Mouse (Mus musculus): ENCODE measurements at regions not wholly inside any gene's neighbourhood (a gene's known extent, or its start where the extent isn't known, plus 50 kb on each side); places are given as distances from the start of the nearest gene placed in this dataset.

DNA sequence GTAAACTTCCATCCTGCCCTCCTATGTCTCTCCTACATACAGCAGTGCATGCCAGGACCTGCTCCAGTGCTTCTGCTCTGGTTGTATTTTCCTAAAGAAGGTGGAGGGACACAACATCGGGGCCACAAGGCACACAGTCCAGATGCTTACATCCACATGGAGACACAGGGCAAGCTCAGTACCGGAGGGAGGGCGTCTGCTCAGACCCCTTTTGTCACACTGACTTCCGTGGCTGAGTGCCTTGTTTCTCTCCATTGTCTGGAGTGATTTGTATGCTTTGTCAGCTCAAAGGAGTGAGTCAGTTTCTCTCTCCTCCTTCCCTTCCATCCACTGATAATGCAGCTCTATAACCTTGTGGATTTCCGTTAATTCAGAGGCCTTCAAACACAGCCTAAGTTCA is 97.4 kb upstream of the Zfand5 start:
- H3K27me3 ChIP-seq (ENCODE audit: control insufficient read depth, insufficient read depth, low read length), result no peaks in the 10 kb centered on the region
- no peak overlapping the region for H3K4me3 ChIP-seq (ENCODE audit: low read depth, low read length)
- 50% methylated on average over 5 of the region's 5 CpGs for WGBS
- H3K4me2 ChIP-seq (replicated peaks; ENCODE audit: low read depth, low read length), result no peak overlapping the region
- H3K36me3 ChIP-seq (ENCODE audit: control insufficient read depth, insufficient read depth, low read length), result no peaks in the 10 kb centered on the region
- H3K9me3 ChIP-seq (ENCODE audit: control insufficient read depth, low read depth, low read length), result no peaks in the 10 kb centered on the region
- 0 out of 2 replicates have a peak, but pooled peaks cover 6% of the 10 kb centered on the region for H3K4me1 ChIP-seq (ENCODE audit: control insufficient read depth, insufficient read depth, low read length)
- H3K9ac ChIP-seq (replicated peaks; ENCODE audit: low read depth, low read length), result no peak overlapping the region
- H3K27ac ChIP-seq (ENCODE audit: low read length), result no peak overlapping the region
- no peak for ATAC-seq (ENCODE audit: insufficient number of reproducible peaks, insufficient read depth, low FRiP score, low read depth)

DNA sequence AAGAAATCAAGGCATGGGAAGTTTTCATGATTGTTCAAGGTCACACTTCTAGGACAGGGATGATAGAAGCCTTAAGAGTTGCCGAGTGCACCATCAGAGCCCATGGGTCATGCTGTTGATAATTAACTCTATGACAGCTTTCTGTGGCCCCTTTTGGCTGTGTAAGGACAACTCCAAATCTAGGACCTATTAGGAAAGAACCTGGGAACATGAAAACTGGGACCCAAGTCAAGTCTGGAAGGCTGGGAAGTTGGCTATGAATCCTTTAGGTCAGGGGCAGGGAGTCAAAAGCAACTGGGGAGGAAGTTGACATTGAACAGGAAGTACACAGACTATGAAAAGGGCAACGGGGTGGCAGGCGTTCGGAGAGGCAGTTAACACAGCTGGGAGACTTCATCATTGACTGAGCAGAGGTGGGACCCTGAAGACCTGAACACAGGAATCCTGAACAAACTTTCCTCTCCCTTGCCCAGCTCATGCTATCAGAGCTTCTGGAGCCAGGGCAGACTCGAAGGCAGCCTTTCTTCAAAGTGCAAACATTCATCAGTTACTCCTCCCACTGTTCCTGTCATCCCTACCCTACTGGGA is 98.1 kb upstream of the Zfand5 start:
- ATAC-seq (ENCODE audit: insufficient number of reproducible peaks, insufficient read depth, low FRiP score, low read depth), result no peak; the same call in 1 of the 2 replicates
- Histone ChIP-seq H3K36me3 (ENCODE audit: control insufficient read depth, insufficient read depth, low read length) (no peaks in the 10 kb centered on the region), H3K4me1 (ENCODE audit: control insufficient read depth, insufficient read depth, low read length) (0 out of 2 replicates have a peak, but pooled peaks cover 6% of the 10 kb centered on the region), H3K9ac (replicated peaks; ENCODE audit: low read depth, low read length) (no peak overlapping the region), H3K9me3 (ENCODE audit: control insufficient read depth, low read depth, low read length) (no peaks in the 10 kb centered on the region), H3K4me2 (replicated peaks; ENCODE audit: low read depth, low read length) (no peak overlapping the region), H3K4me3 (ENCODE audit: low read depth, low read length) (no peak overlapping the region), H3K27me3 (ENCODE audit: control insufficient read depth, insufficient read depth, low read length) (no peaks in the 10 kb centered on the region), H3K27ac (ENCODE audit: low read length) (no peak overlapping the region)
- whole genome bisulfite sequencing, result 24% methylated on average over 5 of the region's 5 CpGs

DNA sequence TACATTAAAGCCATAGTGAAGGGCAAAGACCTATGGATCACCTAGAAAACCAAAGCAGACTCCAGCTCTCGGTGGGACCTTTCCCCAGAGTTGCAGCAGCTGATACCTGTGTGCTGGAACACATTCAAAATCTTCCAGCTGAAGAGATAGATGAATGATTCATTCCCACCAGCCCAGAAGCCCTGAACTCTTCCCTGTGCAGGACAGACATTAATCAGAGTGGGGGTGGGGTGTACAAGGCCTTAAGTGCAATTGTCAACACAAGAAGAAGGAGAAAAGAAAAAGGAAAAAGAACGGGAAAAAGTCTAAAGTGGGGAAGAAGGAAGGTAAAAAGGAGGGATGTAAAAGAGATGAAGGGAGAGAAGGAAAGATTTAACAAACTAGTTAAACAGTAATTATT is 100.9 kb upstream of the Zfand5 start:
- Histone ChIP-seq H3K4me1 (ENCODE audit: control insufficient read depth, insufficient read depth, low read length) (0 out of 2 replicates have a peak, but pooled peaks cover 6% of the 10 kb centered on the region), H3K4me3 (ENCODE audit: low read depth, low read length) (no peak overlapping the region), H3K4me2 (replicated peaks; ENCODE audit: low read depth, low read length) (no peak overlapping the region), H3K9me3 (ENCODE audit: control insufficient read depth, low read depth, low read length) (no peaks in the 10 kb centered on the region), H3K9ac (replicated peaks; ENCODE audit: low read depth, low read length) (no peak overlapping the region), H3K27ac (ENCODE audit: low read length) (no peak overlapping the region), H3K27me3 (ENCODE audit: control insufficient read depth, insufficient read depth, low read length) (no peaks in the 10 kb centered on the region), H3K36me3 (ENCODE audit: control insufficient read depth, insufficient read depth, low read length) (no peaks in the 10 kb centered on the region)
- 22% methylated on average over 2 of the region's 2 CpGs for WGBS
- ATAC-seq (ENCODE audit: insufficient number of reproducible peaks, insufficient read depth, low FRiP score, low read depth), result no peak

DNA sequence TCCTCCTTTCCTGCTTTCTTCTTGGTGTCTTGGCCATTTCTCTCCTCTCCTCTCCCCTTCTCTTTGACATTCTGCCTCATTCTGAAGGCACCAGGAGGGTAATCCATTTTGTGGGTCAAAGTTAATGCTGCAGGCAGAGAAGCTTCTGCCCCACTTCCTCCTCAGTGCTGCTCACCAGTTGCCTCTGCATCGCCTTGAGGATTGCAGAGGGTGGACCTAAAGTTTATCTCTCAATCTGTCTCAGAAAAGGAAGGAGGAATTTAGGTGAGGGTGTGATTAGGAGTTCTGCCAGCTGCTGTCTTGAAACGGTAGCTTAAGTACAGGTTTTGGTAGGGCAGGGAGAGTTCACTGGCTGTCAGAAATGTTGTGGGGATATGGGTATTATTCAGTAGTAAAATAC is 101.3 kb upstream of the Zfand5 start:
- ATAC-seq (ENCODE audit: insufficient number of reproducible peaks, insufficient read depth, low FRiP score, low read depth), result no peak
- Histone ChIP-seq H3K9me3 (ENCODE audit: control insufficient read depth, low read depth, low read length) (no peaks in the 10 kb centered on the region), H3K36me3 (ENCODE audit: control insufficient read depth, insufficient read depth, low read length) (no peaks in the 10 kb centered on the region), H3K27me3 (ENCODE audit: control insufficient read depth, insufficient read depth, low read length) (no peaks in the 10 kb centered on the region), H3K27ac (ENCODE audit: low read length) (no peak overlapping the region), H3K9ac (replicated peaks; ENCODE audit: low read depth, low read length) (no peak overlapping the region), H3K4me3 (ENCODE audit: low read depth, low read length) (no peak overlapping the region), H3K4me1 (ENCODE audit: control insufficient read depth, insufficient read depth, low read length) (0 out of 2 replicates have a peak, but pooled peaks cover 7% of the 10 kb centered on the region), H3K4me2 (replicated peaks; ENCODE audit: low read depth, low read length) (no peak overlapping the region)
- 10% methylated on average over 2 of the region's 2 CpGs for WGBS

DNA sequence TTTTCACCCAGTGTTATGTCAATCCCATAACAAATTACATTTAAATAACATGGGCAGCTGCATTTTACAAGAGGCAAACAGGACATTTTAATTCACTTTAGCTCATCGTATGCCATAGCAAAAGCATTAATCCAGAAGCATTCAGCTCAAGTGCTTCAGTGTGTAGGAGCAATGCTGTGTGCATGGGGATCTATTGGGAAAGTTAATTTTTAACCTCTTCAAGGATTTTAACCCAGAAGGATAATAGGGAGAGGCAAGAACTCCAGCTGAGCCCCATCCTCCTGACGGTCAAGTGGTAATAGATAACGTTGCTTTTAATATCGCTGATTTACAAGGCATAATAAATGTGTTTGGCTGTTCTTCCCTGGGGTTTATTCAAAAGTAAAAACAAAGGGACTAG is 105.1 kb upstream of the Zfand5 start:
- H3K27me3 ChIP-seq (ENCODE audit: control insufficient read depth, insufficient read depth, low read length), result no peaks in the 10 kb centered on the region
- no peak overlapping the region for H3K27ac ChIP-seq (ENCODE audit: low read length)
- H3K4me3 ChIP-seq (ENCODE audit: low read depth, low read length), result no peak overlapping the region
- H3K36me3 ChIP-seq (ENCODE audit: control insufficient read depth, insufficient read depth, low read length), result no peaks in the 10 kb centered on the region
- no peak overlapping the region for H3K4me2 ChIP-seq (replicated peaks; ENCODE audit: low read depth, low read length)
- 30% methylated on average over 4 of the region's 4 CpGs for WGBS
- H3K4me1 ChIP-seq (ENCODE audit: control insufficient read depth, insufficient read depth, low read length), result 0 out of 2 replicates have a peak, but pooled peaks cover 4% of the 10 kb centered on the region
- no peak for ATAC-seq (ENCODE audit: insufficient number of reproducible peaks, insufficient read depth, low FRiP score, low read depth)
- H3K9ac ChIP-seq (replicated peaks; ENCODE audit: low read depth, low read length), result no peak overlapping the region
- H3K9me3 ChIP-seq (ENCODE audit: control insufficient read depth, low read depth, low read length), result no peaks in the 10 kb centered on the region

DNA sequence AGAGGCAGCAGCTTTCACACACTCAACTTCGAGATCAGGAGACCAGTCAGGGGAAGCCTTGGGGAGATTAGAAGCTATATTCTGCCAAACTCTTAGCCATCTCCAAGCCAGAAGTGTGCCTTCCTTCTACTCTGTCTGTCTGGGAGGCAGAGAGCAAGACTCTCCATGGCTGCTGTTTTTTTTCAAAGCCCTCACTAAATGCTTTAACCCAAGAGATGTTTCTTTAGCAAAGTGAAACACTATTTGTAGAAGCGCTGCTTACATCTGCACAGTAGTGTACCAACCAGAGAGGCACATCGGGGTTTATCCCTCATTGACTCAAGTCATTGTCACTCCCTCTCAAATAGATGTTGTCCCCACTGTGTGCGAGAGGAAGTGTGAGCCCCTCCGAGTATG is 105.6 kb upstream of the Zfand5 start:
- no peaks in the 10 kb centered on the region for H3K36me3 ChIP-seq (ENCODE audit: control insufficient read depth, insufficient read depth, low read length)
- H3K4me1 ChIP-seq (ENCODE audit: control insufficient read depth, insufficient read depth, low read length), result 0 out of 2 replicates have a peak, but pooled peaks cover 4% of the 10 kb centered on the region
- no peaks in the 10 kb centered on the region for H3K9me3 ChIP-seq (ENCODE audit: control insufficient read depth, low read depth, low read length)
- H3K27me3 ChIP-seq (ENCODE audit: control insufficient read depth, insufficient read depth, low read length), result no peaks in the 10 kb centered on the region
- WGBS, result 61% methylated on average over 5 of the region's 5 CpGs
- no peak overlapping the region for H3K27ac ChIP-seq (ENCODE audit: low read length)
- H3K4me3 ChIP-seq (ENCODE audit: low read depth, low read length), result no peak overlapping the region
- no peak for ATAC-seq (ENCODE audit: insufficient number of reproducible peaks, insufficient read depth, low FRiP score, low read depth)
- H3K9ac ChIP-seq (replicated peaks; ENCODE audit: low read depth, low read length), result no peak overlapping the region
- no peak overlapping the region for H3K4me2 ChIP-seq (replicated peaks; ENCODE audit: low read depth, low read length)

DNA sequence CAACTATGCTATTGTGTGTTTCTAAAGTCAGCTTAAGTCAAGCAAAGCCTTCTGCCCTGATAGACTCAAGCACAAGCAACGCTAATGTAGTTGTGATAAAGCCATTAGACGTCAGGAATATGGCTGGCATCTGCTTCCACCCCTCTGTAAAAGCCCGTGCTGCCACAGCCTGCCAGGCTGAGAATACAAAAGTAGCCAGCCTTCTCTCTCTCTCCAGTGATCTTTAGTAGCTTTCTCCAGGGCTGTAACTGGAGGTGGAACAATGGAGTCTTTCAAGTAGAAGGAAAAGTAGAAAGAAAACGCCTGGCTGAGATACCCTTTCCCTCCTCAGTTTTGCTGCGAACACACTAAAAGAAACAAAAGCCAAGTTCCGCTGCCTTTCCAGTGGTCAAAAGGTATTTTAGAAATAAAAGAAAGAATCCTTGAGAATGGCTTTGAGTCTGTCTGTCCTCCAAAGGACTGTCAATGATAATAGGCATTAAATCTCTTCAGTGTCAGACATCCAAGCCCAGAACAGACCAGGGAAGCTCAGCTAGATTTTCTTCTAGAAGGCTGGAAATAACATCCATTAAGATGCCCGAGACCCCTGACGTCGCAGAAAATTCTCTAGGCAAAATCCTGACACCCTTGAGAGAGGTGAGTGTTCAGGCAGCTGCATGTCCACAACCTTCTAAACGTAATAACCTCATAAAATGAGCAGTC is 106.2 kb upstream of the Zfand5 start:
- Histone ChIP-seq H3K9me3 (ENCODE audit: control insufficient read depth, low read depth, low read length) (no peaks in the 10 kb centered on the region), H3K27ac (ENCODE audit: low read length) (no peak overlapping the region), H3K4me3 (ENCODE audit: low read depth, low read length) (no peak overlapping the region), H3K36me3 (ENCODE audit: control insufficient read depth, insufficient read depth, low read length) (no peaks in the 10 kb centered on the region), H3K4me1 (ENCODE audit: control insufficient read depth, insufficient read depth, low read length) (0 out of 2 replicates have a peak, but pooled peaks cover 4% of the 10 kb centered on the region), H3K27me3 (ENCODE audit: control insufficient read depth, insufficient read depth, low read length) (no peaks in the 10 kb centered on the region), H3K9ac (replicated peaks; ENCODE audit: low read depth, low read length) (no peak overlapping the region), H3K4me2 (replicated peaks; ENCODE audit: low read depth, low read length) (no peak overlapping the region)
- 46% methylated on average over 10 of the region's 10 CpGs for WGBS
- no peak; the same call in 1 of the 2 replicates for ATAC-seq (ENCODE audit: insufficient number of reproducible peaks, insufficient read depth, low FRiP score, low read depth)

DNA sequence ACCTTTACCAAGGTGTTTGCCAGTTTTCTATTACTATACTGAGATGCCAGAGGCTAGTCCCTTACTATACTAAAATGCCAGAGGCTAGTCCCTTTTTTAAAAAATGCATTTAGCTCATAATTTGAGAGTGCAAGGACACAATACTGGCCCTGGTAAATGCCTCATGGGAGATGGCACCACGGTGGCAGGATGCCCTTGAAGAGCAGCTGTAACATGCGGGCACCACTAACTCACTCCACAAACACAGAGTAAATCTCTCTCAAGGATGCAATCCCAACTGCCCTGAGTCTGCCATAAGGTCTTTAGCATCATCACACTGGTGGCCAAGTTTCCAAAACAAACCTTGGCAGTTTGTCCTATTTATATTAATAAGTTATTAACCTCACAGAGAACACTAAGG is 108.1 kb upstream of the Zfand5 start:
- H3K4me2 ChIP-seq (replicated peaks; ENCODE audit: low read depth, low read length), result no peak overlapping the region
- H3K36me3 ChIP-seq (ENCODE audit: control insufficient read depth, insufficient read depth, low read length), result no peaks in the 10 kb centered on the region
- no peak overlapping the region for H3K27ac ChIP-seq (ENCODE audit: low read length)
- H3K9me3 ChIP-seq (ENCODE audit: control insufficient read depth, low read depth, low read length), result no peaks in the 10 kb centered on the region
- no peaks in the 10 kb centered on the region for H3K27me3 ChIP-seq (ENCODE audit: control insufficient read depth, insufficient read depth, low read length)
- H3K4me1 ChIP-seq (ENCODE audit: control insufficient read depth, insufficient read depth, low read length), result 0 out of 2 replicates have a peak, but pooled peaks cover 4% of the 10 kb centered on the region
- no peak for ATAC-seq (ENCODE audit: insufficient number of reproducible peaks, insufficient read depth, low FRiP score, low read depth)
- H3K4me3 ChIP-seq (ENCODE audit: low read depth, low read length), result no peak overlapping the region
- no peak overlapping the region for H3K9ac ChIP-seq (replicated peaks; ENCODE audit: low read depth, low read length)
- 87% methylated on average over 2 of the region's 2 CpGs for WGBS
